Mouse (Mus musculus) layer of hippocampus, adult 8-10 months (tissue): ENCODE data around the gene Dnajc25. TPM values are rescaled to one million over a fixed set of nuclear protein-coding genes. Genes with fewer than 3 reads are reported as not detected.

Experiments used
- DNase-seq, 2 experiments: peaks; one replicate each; pipeline ENCODE4 v3.0.0; 2022; ENCODE audit warnings: low spot score in 2 of 2
- total RNA-seq, 4 experiments: library from RNA; stranded (reverse); gene quantifications; 2 replicates each; pipeline ENCODE4 v1.2.4; 2022

Gene Dnajc25
- total RNA-seq, 4 experiments from 2014 or later = 5.5 to 8.9 (median 6.1) TPM

DNA sequence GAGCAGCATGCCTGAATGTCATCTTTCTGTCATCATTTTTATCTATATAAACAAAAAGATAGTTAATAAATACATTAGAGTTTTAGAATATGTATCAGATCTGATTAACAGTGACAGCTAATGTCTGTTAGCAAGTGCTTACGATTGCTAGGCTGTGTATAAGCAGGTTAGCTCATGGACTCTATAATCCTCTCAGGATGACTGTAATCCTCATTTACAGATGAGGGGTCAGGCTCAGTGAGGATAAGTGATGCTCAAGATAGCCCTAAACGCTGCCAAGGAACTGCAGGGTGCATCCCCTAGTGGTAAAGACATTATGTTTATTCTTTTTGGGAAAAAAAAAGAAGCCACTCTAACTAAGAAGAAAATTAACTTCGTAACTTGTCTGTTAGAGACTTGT is 74.4 kb downstream of the Dnajc25 start:
- no peak for DNase-seq

Other genes starting within 250 kb of the Dnajc25 start
- gene Olfr267, start 207.3 kb upstream of the Dnajc25 start, total RNA-seq = under 1 TPM in 2 of 4 experiments, not detected in 2; 0.11 to 0.22 TPM
- gene Ecpas, start 82.3 kb upstream of the Dnajc25 start, total RNA-seq = 100 to 1,000 TPM; 118 to 183 (median 129) TPM
- gene Zkscan16, start 51.4 kb upstream of the Dnajc25 start, total RNA-seq = 10 to 100 TPM; 56.0 to 63.3 (median 58.3) TPM
- 1 to 10 TPM; 1.6 to 3.4 (median 3.1) TPM for gene Ptgr1, start 7.9 kb upstream of the Dnajc25 start, total RNA-seq
- 1 to 10 TPM in 3 of 4 experiments, not detected in 1; 1.3 to 2.6 (median 1.5) TPM for gene Gm20503, start 8.1 kb downstream of the Dnajc25 start, total RNA-seq
- gene Gng10, start 40.0 kb downstream of the Dnajc25 start, total RNA-seq = 10 to 100 TPM; 85.8 to 90.6 (median 88.2) TPM
- gene AI481877, start 143.9 kb downstream of the Dnajc25 start, total RNA-seq = not detected
- gene Ugcg, start 194.2 kb downstream of the Dnajc25 start, total RNA-seq = 10 to 100 TPM; 62.9 to 68.4 (median 66.4) TPM